Mouse (Mus musculus) ovary, adult 18-20 months (tissue): ENCODE data around the gene 1700016C15Rik.

Experiments used
- DNase-seq: peaks from one replicate; pipeline ENCODE4 v3.0.0; 2022; ENCODE audit warnings: low spot score, mixed read lengths

1700016C15Rik gene

DNA sequence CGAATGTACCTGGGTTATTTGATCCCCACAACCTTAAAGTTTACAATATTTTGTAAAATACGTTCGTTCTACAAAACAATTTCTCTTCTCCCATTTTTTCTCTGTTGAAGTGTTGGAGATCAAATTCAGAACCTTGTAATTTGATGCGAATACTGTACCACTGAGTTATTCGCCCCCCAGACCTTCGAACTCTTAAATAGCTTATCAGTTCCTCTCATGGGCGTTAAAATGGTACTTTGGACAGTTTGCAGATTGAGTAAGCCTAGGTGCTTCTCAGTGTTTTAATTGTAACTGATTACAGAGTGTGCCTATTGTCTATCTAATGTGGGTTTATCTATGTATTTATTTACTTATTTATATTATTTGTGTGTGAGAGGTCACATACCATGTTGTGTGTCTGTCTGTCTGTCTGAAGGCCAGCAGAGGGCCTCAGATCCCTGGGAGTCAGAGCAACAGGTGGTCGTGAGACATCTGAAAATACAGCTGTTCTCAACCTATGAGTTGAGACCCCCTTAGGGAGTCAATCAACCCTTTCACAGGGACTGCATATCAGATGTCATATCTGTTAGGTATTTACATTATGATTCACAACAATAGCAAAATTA lies 67.6 kb downstream of the 1700016C15Rik start:
- DNase-seq = no peak
